Mouse (Mus musculus) c-Kit-negative CD71-positive TER-119-positive erythroid progenitor cells, embryonic 14.5 days (primary cell): ENCODE measurements around the gene Vipr2.

Experiments
- DNase-seq: peaks from one replicate; pipeline ENCODE4 v3.0.0-alpha.2; 2013; ENCODE audit warnings: low read depth, low spot score

Vipr2 gene

GRCm38 (mm10) chr12:116077074-116077854 lies at the start of gene Vipr2:
Gene Vipr2, plus strand, starts transcription at chr12:116077726.
- DNase-seq = no peak

DNA sequence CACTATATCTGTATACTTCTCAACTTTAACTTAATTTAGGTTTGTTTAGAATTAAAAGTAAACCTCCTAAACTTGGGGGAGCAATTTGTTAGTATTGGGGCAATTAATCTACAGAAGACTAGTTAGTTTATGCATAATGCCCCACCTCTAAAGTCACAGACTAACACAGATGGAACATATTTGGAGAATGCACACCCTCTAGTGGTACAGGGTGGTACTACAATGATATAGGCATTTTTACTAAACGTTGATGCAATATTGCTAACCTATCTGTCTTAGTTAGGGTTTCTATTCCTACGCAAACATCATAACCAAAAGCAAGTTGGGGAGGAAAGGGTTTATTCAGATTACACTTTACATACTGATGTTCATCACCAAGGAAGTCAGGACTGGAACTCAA lies 49.4 kb upstream of the Vipr2 start:
- DNase-seq = peak; percentile 22

DNA sequence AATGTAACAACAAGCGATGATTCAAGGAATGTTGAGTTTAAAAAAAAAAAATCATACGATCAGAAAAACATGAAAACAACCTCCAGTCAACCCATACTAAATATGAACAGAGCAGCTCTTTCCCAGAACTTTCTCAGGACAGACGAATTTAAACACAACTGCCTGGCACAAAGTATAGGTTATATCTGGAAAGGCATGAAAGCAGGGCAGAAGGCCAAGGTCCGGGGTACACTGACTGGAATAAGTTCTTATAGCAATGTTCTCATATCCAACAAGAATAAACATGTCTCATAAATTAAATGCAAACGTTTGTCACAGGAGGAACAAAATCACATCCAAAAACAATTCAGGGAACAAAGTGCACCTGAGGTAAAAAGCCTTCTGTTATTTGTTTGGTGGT lies 42.2 kb upstream of the Vipr2 start:
- DNase-seq = no peak

DNA sequence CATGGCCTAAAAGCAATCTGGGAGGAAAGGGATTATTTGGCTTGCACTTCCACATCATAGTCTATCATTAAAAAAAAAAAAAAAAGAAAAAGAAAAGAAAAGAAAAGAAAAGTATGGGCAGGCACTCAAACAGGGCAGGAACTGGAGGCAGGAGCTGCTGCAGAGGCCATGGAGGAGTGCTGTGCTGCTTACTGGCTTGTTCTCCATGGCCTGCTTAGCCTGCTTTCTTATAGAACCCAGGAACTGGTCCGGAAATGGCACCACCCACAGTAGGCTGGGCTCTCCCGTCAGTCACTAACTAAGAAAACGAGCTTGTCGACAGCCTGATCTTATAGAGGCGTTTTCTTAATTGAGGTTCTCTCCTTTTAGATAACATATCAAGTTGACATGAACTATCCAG lies 32.7 kb upstream of the Vipr2 start:
- no peak for DNase-seq

DNA sequence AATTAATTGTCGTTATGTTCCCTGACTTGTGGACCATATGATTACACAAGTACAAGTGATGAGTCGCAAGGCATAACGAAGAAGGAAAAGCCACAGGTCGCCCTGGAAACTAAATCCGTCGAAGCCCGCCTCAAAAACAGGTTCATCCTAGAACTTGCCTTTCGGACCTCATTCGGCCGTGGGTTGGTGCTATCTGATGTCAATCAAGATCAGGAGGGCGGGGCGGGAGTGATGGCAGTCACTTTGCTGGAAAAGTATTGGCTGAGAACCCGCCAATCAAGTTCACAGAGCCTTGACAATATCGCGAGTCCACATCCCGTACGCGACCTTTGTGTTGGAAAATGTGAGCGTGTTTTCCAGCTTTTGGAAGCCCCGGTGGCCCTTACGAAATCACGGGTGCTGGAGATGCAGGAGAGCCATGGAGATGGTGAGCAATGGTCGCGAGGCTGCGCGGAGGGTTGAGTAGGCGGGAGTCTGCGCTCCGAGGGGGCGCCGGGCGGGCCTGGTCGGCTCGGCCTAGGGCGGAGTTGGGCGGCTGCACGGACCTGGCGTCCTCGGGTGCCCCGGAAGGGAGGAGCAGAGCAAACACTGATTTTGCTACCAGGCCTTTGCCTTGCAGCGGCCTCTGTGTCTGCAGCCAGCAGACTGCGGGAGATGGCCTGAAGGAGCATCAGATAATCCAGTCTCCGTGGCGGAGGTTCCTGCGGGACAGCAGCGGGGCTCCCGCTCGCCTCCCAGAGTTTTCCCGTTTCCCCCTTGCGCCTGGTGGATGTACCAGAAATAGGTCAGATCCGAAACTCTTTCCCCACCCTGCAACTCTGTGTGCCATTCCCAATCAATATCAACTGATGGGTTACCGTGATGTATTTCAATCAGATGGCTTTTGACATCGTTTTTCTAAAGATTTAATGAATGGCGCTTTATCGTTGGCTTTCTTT lies 29.8 kb upstream of the Vipr2 start, which contains the start of gene Zfp386:
TSS of gene Zfp386 (plus strand) at position 285 of the 938 bp plus-strand sequence.
- DNase-seq = peak; percentile 45

- DNase-seq = no peak
Measured at GRCm38 (mm10) chr12:116048766-116049165, 28.8 kb upstream of the Vipr2 start.

DNA sequence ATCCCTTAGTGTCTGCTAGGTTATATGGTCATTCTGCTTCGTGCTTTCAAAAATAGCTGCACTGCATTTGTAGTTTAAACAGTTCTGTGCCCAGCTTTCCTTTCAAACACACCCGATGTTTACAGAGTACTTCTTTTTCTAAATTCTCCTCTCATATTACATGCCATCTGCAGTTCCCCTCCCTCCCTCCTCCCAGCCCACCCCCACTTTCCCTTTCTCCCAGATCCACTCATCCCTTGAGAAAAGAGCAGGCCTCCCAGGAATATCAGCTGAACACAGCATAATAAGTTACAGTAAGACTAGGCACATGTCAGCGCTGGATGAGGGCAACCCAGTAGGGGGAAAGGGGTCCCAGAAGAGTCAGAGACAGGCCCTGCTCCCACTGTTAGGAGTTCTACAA lies 28.3 kb upstream of the Vipr2 start:
- no peak for DNase-seq

DNA sequence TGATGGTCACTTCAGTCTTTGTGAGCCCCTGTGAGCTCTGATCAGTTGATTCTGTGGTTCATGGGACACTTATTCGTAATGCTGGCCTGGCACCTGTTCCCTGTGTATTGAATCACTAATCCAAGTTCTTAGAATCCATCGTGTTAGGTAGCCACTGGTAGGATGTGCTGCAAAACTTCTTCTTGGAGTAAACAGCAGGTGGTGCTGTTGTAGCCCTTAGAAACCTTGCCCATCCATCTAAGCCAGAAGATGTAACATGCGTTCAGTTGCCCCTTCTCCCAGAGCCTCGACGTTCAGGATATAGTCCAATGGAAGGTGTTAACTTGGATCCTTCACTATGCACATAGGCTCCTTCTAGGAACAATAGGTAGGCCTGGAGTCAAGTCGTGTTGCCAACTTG lies 27.8 kb upstream of the Vipr2 start:
- DNase-seq = no peak

GRCm38 (mm10) chr12:116054342-116054741 lies 23.2 kb upstream of the Vipr2 start:
- DNase-seq = no peak

DNA sequence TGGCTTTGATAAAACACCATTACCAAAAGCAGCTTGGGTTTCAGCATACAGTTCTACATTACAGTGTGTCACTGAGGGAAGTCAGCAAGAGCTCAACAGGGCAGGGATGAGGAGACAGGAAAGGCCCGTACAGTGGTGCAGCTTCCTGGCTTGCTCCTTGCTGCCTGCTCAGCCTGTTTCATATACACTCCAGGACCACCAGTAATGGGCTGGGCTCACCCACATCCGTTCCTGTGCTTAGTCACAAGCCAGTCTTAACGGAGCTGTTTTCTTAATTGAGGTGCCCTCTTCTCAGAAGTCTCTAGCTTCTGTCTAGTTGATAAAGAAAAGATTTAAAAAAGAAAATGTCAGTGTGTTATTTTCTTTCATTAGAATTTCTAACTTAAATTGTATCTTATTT lies 21.4 kb upstream of the Vipr2 start:
- no peak for DNase-seq

GRCm38 (mm10) chr12:116061561-116062193 lies 15.8 kb upstream of the Vipr2 start:
- DNase-seq = no peak

- no peak for DNase-seq
Measured at GRCm38 (mm10) chr12:116062194-116062583, 15.3 kb upstream of the Vipr2 start.

GRCm38 (mm10) chr12:116063020-116063419 lies 14.5 kb upstream of the Vipr2 start:
- DNase-seq = no peak

- DNase-seq = no peak
Measured at GRCm38 (mm10) chr12:116071023-116071422, 6.5 kb upstream of the Vipr2 start.

DNA sequence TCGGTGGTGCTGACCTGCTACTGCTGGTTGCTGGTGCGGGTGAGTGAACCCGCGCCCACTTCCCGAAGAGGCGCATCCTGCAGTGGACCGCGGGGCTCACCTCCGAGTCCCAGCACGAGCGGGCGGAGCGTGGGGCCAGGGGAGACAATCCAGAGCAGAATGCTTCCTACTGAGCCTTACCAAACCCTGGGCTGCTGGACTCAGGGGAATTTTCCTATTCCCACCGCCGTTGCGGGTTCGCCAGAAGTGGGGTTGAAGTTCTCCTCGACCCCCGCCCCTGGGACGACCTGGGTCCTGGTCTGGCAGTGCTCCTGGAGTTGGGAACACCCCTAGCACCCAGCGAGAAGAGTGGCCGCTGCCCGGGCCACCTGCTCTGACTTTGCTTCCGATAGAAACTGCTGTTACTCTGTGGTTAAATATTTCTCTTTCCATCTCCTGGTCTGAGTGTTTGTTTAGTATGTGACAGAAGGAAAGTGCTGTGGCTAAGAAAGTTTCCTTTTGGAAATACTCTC lies 385 bp downstream of the Vipr2 start:
- DNase-seq = no peak

DNA sequence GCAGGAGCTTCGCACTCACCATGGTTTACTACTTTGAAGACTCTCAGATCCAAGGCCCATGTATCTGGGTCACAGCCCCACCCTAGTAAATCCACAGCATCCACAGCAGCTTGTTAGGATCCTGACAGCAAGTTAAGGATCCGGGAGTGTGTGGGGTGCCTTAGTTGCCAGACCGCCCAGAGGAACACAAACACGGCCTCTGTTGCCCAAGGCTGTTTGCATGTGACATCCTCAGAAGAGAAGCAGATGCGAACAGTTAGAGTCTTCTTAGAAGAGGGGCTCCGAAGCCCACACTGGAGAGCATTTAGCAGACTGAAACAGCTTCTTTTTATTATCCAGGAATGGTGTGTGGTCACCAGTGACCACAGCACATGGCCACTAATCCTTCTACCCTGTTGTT lies 5.6 kb downstream of the Vipr2 start:
- no peak for DNase-seq

GRCm38 (mm10) chr12:116084294-116084693 lies 6.8 kb downstream of the Vipr2 start:
- DNase-seq = no peak

GRCm38 (mm10) chr12:116086951-116087600 lies 9.6 kb downstream of the Vipr2 start:
- DNase-seq = no peak

- DNase-seq = no peak
Measured at GRCm38 (mm10) chr12:116089836-116090235, 12.3 kb downstream of the Vipr2 start.

DNA sequence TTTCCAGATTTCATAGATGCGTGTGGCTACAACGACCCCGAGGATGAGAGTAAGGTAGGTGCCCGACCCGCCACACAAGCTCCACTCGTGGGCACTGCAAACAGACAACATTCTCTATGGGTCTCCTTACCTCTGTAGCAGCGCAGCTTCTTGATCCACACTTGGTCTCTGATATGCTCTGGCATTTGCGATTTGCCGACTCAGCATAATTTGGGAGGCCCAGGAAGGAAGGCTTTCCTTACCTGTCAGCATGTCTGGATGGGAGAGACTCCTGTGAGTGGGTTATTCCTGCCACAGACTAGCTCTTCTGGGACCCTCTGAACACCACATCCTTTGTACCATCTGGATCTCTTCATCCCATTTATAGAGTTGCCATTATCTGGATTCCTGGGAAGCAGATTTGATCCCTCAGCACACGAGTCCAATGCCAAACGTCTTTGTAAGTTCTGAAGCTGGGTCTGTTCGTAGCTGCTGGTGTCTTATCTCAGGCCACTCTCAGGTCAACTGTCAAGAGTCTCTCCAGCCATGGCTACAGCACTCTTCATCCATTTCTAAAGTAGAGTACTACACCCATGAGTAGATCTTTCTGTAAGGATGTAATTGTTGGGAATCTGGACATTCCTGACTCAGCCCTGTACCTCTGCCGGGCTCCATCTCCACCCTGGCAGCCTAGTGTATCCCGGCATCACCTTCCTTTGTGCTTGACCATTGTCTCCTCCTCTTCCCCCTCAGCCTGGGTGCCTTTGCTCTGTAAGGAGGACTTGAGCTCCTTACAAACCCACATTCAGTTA lies 17.4 kb downstream of the Vipr2 start:
- no peak for DNase-seq
